Mouse (Mus musculus) midbrain, embryonic 12.5 days (tissue): ENCODE measurements around the gene Itpripl1. TPM values are rescaled to one million over a fixed set of nuclear protein-coding genes. Genes with fewer than 3 reads are reported as not detected.
"Not testable (repeated sequence)": the region's sequence is repeated elsewhere in the genome, so short reads cannot be mapped to it uniquely, and the experiment has no call there.

Experiments
- ATAC-seq: fragments of 200-750 bp; cut with Nextera tagmentation; 2 replicates; pipeline ENCODE4 v1.8.0; 2017; ENCODE audit warnings: low read depth, moderate TSS enrichment, moderate library complexity; ENCODE audit not compliant: low FRiP score
- H3K27ac ChIP-seq: fragments of 300-500 bp; sonication (generic); replicated peaks from 2 replicates; pipeline ENCODE4 v1.5.1; 2016; ENCODE audit warnings: mild to moderate bottlenecking
- H3K27me3 ChIP-seq: fragments of 300-500 bp; sonication (generic); 2 replicates; pipeline ENCODE4 v1.6.1; 2016; ENCODE audit warnings: mild to moderate bottlenecking
- H3K36me3 ChIP-seq: fragments of 300-500 bp; sonication (generic); 2 replicates; pipeline ENCODE4 v1.6.1; 2016
- H3K4me1 ChIP-seq: fragments of 300-500 bp; sonication (generic); 2 replicates; pipeline ENCODE4 v1.6.1; 2016
- H3K4me2 ChIP-seq: fragments of 300-500 bp; sonication (generic); replicated peaks from 2 replicates; pipeline ENCODE4 v1.6.1; 2016; ENCODE audit warnings: mild to moderate bottlenecking, moderate library complexity
- H3K4me3 ChIP-seq: fragments of 300-500 bp; sonication (generic); 2 replicates; pipeline ENCODE4 v1.5.1; 2016; ENCODE audit warnings: mild to moderate bottlenecking
- H3K9ac ChIP-seq: fragments of 300-500 bp; sonication (generic); replicated peaks from 2 replicates; pipeline ENCODE4 v1.6.1; 2016; ENCODE audit warnings: mild to moderate bottlenecking, moderate library complexity
- H3K9me3 ChIP-seq: fragments of 300-500 bp; sonication (generic); 2 replicates; pipeline ENCODE4 v1.6.1; 2016; ENCODE audit warnings: mild to moderate bottlenecking
- WGBS: fragments of 180-500 bp; shearing (Covaris S2); methylation state at CpG from one replicate; pipeline ENCODE4 v1.1.7; 2016; 5-methylcytosine and 5-hydroxymethylcytosine counted together
- polyA plus RNA-seq: library from polyadenylated mRNA; unstranded; fragments of >200 nt; fragmentation: Nextera tagmentation; extraction: Ambion mirVana; gene quantifications from 2 replicates; pipeline ENCODE4 v1.2.1, GENCODE M21; 2016

The Itpripl1 gene
- polyA plus RNA-seq = 11.3 and 11.8 TPM in 2 replicates

DNA sequence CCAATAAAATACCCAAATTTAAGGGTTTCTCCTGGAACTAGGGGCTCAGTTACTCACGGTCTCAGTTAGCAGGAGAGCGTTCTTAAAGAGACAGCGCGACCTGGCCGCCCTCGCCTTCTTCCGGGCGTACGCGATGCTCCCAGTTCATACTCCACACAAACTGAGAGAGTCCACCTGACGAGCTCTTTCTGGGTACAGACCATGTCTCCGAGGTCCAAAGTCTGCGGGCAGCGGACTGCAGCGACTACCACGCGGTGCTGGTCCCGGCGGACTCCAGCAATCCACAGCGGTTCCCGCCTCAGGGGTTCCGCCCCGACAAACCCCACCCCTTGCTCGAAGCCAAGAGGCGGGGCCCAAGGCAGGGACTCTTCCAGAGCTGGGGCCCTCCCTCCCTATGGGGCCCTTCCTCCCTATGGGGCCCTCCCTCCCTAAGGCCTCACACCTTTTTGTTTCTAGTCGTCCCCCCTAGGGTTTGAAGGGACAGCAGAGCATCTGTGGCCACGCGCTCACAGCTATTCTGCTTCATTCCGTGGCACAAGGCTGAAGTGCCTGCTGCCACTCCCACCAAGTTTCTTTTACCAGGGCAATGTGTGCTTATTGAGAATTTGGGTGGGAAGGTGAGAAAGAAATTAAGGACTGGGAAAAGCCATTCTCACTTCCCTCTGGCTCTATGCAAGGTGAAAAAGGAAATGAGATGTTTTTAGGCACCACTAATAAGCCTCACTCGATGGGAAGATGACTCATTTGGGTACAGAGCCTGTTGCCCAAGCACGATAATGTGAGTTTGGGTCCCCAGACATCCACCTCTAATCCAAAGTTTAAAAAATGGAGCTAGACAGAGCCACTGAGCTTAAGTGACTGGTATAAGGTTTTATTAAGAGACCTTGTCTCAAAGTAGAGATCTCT is at the start of gene Itpripl1:
Itpripl1 (minus strand) TSS at position 285 of the 906 bp plus-strand sequence.
- H3K4me1 ChIP-seq = peaks cover 21% of the 10 kb centered on the region
- H3K36me3 ChIP-seq = peaks cover 19% of the 10 kb centered on the region
- H3K9ac ChIP-seq = peak within 1 kb of the TSS; percentile 66
- no peak within 1 kb of the TSS for H3K27ac ChIP-seq
- 3% methylated on average over 31 of the region's 31 CpGs for WGBS
- peak within 1 kb of the TSS; percentile 58 for H3K4me3 ChIP-seq
- H3K27me3 ChIP-seq = peaks cover 16% of the 10 kb centered on the region
- no peaks in the 10 kb centered on the region for H3K9me3 ChIP-seq
- peak; percentile 90 for ATAC-seq
- peak within 1 kb of the TSS; percentile 91 for H3K4me2 ChIP-seq

DNA sequence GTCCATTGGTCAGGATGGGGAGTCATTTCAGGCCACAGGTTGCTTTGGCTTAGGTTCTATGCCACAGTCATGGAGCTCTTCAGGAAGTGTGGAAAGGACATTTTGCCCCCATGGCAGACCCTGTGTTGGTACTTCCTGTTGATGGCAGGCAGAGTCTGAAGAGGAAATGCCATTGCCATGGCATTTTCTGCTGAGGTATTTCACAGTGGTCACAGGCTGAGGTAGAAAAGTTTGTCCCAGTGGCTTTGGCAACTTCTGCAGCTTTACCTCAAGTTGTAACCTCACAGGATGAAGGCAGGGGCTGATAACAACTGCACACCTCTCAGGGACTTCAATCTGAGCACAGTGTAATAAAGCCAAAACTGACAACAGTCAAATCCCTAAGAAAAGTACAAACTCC is 46.3 kb upstream of the Itpripl1 start:
- Histone ChIP-seq H3K27me3 (peaks cover 7% of the 10 kb centered on the region; the same call in 1 of the 2 replicates), H3K27ac (no peak overlapping the region), H3K9me3 (no peaks in the 10 kb centered on the region), H3K4me1 (no peaks in the 10 kb centered on the region), H3K4me2 (no peak overlapping the region), H3K36me3 (no peaks in the 10 kb centered on the region), H3K9ac (no peak overlapping the region), H3K4me3 (no peak overlapping the region)
- ATAC-seq = no peak

GRCm38 (mm10) chr2:127182598-127183381 is 39.5 kb upstream of the Itpripl1 start:
- Histone ChIP-seq H3K4me1 (peaks cover 8% of the 10 kb centered on the region; the same call in 1 of the 2 replicates), H3K4me2 (peak overlapping the region; percentile 73), H3K9me3 (no peaks in the 10 kb centered on the region), H3K36me3 (no peaks in the 10 kb centered on the region), H3K27ac (peak overlapping the region; percentile 88), H3K4me3 (peak overlapping the region; percentile 58), H3K27me3 (peaks cover 8% of the 10 kb centered on the region; the same call in 1 of the 2 replicates), H3K9ac (peak overlapping the region; percentile 76)
- ATAC-seq = peak; percentile 100
- WGBS = 3% methylated on average over 17 of the region's 17 CpGs

GRCm38 (mm10) chr2:127166261-127166660 is 23.0 kb upstream of the Itpripl1 start:
- not testable (repeated sequence) for H3K27ac ChIP-seq, H3K9me3 ChIP-seq, H3K9ac ChIP-seq, H3K4me1 ChIP-seq, ATAC-seq, H3K4me3 ChIP-seq, H3K4me2 ChIP-seq, H3K27me3 ChIP-seq, H3K36me3 ChIP-seq
- WGBS = 17% methylated on average over 1 of the region's 1 CpGs

GRCm38 (mm10) chr2:127165675-127166074 is 22.4 kb upstream of the Itpripl1 start:
- no peak overlapping the region for H3K9ac ChIP-seq
- no peak overlapping the region for H3K4me2 ChIP-seq
- H3K36me3 ChIP-seq = no peaks in the 10 kb centered on the region
- no peaks in the 10 kb centered on the region for H3K4me1 ChIP-seq
- no peak for ATAC-seq
- H3K27ac ChIP-seq = no peak overlapping the region
- no peaks in the 10 kb centered on the region; the same call in 1 of the 2 replicates for H3K27me3 ChIP-seq
- no peaks in the 10 kb centered on the region for H3K9me3 ChIP-seq
- H3K4me3 ChIP-seq = no peak overlapping the region
- 67% methylated on average over 4 of the region's 4 CpGs for WGBS

DNA sequence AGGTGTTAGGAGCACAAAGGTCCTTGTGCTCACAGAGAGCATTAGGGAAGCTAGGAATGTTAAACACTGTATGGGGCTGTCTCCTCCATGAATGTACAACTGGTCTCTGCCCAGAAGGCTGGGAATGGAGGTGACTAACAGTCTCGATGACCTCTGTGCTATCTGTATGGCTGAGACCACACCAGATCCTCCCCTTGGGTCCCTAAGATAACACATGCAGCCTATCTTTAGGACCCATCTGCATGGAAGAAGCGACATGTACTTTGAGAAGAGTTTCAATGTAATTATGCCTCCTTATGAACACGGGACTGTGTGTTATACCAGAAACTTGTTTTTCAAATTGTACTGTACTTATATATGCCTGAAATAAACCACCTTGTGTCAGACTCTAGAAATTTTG is 2.5 kb upstream of the Itpripl1 start:
- Histone ChIP-seq H3K4me2 (no peak overlapping the region), H3K4me1 (peaks cover 21% of the 10 kb centered on the region), H3K27ac (no peak overlapping the region), H3K4me3 (no peak overlapping the region), H3K9me3 (no peaks in the 10 kb centered on the region), H3K9ac (no peak overlapping the region), H3K36me3 (peaks cover 9% of the 10 kb centered on the region; the same call in 1 of the 2 replicates), H3K27me3 (peaks cover 16% of the 10 kb centered on the region)
- 85% methylated on average over 3 of the region's 3 CpGs for WGBS
- ATAC-seq = no peak

DNA sequence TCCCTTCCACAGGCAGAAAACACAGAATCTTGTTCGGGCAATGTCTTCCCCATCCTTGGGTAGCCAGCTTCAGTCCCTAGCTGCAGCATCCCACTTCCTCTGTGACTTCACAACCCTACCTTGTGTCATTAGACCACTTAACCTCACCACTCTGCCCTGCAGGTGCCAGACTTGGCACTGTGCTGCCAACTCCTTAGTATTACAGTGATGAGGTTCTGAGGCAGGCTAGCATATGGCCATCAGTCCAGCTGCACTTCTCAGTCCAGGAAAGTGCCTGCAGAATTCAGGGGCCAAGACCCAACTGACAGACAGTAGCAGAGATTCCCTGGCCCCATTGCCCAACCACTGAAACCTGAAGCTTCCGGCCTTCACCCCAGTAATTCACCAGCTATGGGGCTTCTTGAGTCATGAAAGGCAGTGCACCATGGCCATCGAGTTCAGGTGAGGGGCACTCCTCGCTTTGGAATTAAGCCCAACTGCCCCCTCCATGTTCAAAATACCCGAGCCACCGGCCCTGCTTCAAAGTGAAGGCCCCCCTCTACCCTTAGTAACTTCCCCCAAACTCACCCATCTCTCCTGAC is 575 bp downstream of the Itpripl1 start:
- H3K4me2 ChIP-seq = peak overlapping the region; percentile 91
- H3K27ac ChIP-seq = no peak overlapping the region
- H3K9me3 ChIP-seq = no peaks in the 10 kb centered on the region
- 0 out of 2 replicates have a peak, but pooled peaks have one; percentile 27 for ATAC-seq
- H3K4me1 ChIP-seq = peaks cover 21% of the 10 kb centered on the region
- peaks cover 19% of the 10 kb centered on the region for H3K36me3 ChIP-seq
- peak overlapping the region; percentile 58 for H3K4me3 ChIP-seq
- H3K27me3 ChIP-seq = peaks cover 16% of the 10 kb centered on the region
- WGBS = 14% methylated on average over 6 of the region's 6 CpGs
- H3K9ac ChIP-seq = peak overlapping the region; percentile 66

GRCm38 (mm10) chr2:127142031-127142430 is 1.2 kb downstream of the Itpripl1 start:
- H3K4me2 ChIP-seq = peak overlapping the region; percentile 91
- H3K4me1 ChIP-seq = peaks cover 26% of the 10 kb centered on the region
- peaks cover 16% of the 10 kb centered on the region for H3K27me3 ChIP-seq
- no peak overlapping the region for H3K9ac ChIP-seq
- no peaks in the 10 kb centered on the region for H3K9me3 ChIP-seq
- peaks cover 19% of the 10 kb centered on the region for H3K36me3 ChIP-seq
- no peak for ATAC-seq
- H3K27ac ChIP-seq = no peak overlapping the region
- peak overlapping the region; percentile 58; the same call in 1 of the 2 replicates for H3K4me3 ChIP-seq
- WGBS = 90% methylated on average over 10 of the region's 10 CpGs

GRCm38 (mm10) chr2:127140011-127140410 is 3.2 kb downstream of the Itpripl1 start:
- 95% methylated on average over 7 of the region's 7 CpGs for WGBS
- ATAC-seq = no peak
- Histone ChIP-seq H3K9ac (no peak overlapping the region), H3K4me1 (peaks cover 31% of the 10 kb centered on the region), H3K4me3 (no peak overlapping the region), H3K4me2 (no peak overlapping the region), H3K27me3 (peaks cover 16% of the 10 kb centered on the region), H3K27ac (no peak overlapping the region), H3K36me3 (peaks cover 19% of the 10 kb centered on the region), H3K9me3 (no peaks in the 10 kb centered on the region)

- Histone ChIP-seq H3K4me2 (no peak overlapping the region), H3K36me3 (peaks cover 19% of the 10 kb centered on the region), H3K9me3 (no peaks in the 10 kb centered on the region), H3K4me3 (no peak overlapping the region), H3K4me1 (peaks cover 31% of the 10 kb centered on the region), H3K27ac (no peak overlapping the region), H3K9ac (no peak overlapping the region), H3K27me3 (peaks cover 15% of the 10 kb centered on the region)
- WGBS = 100% methylated on average over 1 of the region's 1 CpGs
- ATAC-seq = no peak
Observed at GRCm38 (mm10) chr2:127139605-127140004, 3.6 kb downstream of the Itpripl1 start.

DNA sequence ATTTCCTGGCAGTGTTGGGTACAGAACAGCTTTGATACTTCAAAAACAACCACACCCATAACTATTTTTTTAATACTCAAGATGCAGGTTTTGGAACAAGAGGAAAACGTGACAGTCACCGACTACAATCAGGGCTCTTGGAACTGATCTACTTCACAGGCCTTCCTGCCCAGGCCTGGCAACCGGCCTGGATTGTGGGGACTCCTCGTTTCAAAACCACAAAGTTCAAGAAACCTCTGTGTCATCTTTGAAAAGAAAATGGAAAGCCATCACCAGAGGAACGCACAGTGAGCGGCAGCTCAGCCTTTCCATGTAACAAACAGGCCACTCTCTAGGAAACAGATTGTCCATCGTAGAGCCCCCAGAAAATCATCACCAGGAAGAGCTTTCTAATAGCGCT is 4.1 kb downstream of the Itpripl1 start:
- 92% methylated on average over 8 of the region's 8 CpGs for WGBS
- ATAC-seq = no peak

More for the DNA sequence above, 4.1 kb downstream of the Itpripl1 start:
- peaks cover 35% of the 10 kb centered on the region for H3K4me1 ChIP-seq
- H3K9me3 ChIP-seq = no peaks in the 10 kb centered on the region
- H3K4me3 ChIP-seq = no peak overlapping the region
- no peak overlapping the region for H3K4me2 ChIP-seq
- H3K9ac ChIP-seq = no peak overlapping the region
- H3K36me3 ChIP-seq = peaks cover 19% of the 10 kb centered on the region
- H3K27ac ChIP-seq = no peak overlapping the region
- H3K27me3 ChIP-seq = peaks cover 10% of the 10 kb centered on the region
